Mouse (Mus musculus) limb, embryonic 10.5 days (tissue): Measurements from ENCODE around the gene Olfr911-ps1. TPM values are rescaled to one million over a fixed set of nuclear protein-coding genes. Genes with fewer than 3 reads are reported as not detected.

Source experiments
- DNase-seq: peaks from one replicate; pipeline ENCODE4 v3.0.0-alpha.2; 2017; ENCODE audit warnings: low spot score
- H3K27ac ChIP-seq: fragments of 300-500 bp; sonication (generic); 2 replicates; pipeline ENCODE4 v1.5.1; 2016; ENCODE audit warnings: mild to moderate bottlenecking
- H3K27me3 ChIP-seq: fragments of 300-500 bp; sonication (generic); 2 replicates; pipeline ENCODE4 v1.6.1; 2016; ENCODE audit warnings: low read depth, mild to moderate bottlenecking; ENCODE audit not compliant: poor library complexity, severe bottlenecking
- H3K36me3 ChIP-seq: fragments of 300-500 bp; sonication (generic); 2 replicates; pipeline ENCODE4 v1.6.1; 2016; ENCODE audit warnings: mild to moderate bottlenecking, moderate library complexity
- H3K4me1 ChIP-seq: fragments of 300-500 bp; sonication (generic); 2 replicates; pipeline ENCODE4 v1.6.1; 2016
- H3K4me3 ChIP-seq: fragments of 300-500 bp; sonication (generic); 2 replicates; pipeline ENCODE4 v1.5.1; 2016; ENCODE audit warnings: mild to moderate bottlenecking, moderate library complexity
- H3K9me3 ChIP-seq: fragments of 300-500 bp; sonication (generic); replicated peaks from 2 replicates; pipeline ENCODE4 v1.6.1; 2016; ENCODE audit warnings: mild to moderate bottlenecking
- WGBS: fragments of 180-500 bp; shearing (Covaris S2); methylation state at CpG from one replicate; pipeline ENCODE4 v1.1.7; 2016; 5-methylcytosine and 5-hydroxymethylcytosine counted together
- polyA plus RNA-seq: library from polyadenylated mRNA; unstranded; fragments of >200 nt; fragmentation: Nextera tagmentation; extraction: Ambion mirVana; gene quantifications from 2 replicates; pipeline ENCODE4 v1.2.1, GENCODE M21; 2016

Gene Olfr911-ps1
- polyA plus RNA-seq = not detected in 2 replicates

DNA sequence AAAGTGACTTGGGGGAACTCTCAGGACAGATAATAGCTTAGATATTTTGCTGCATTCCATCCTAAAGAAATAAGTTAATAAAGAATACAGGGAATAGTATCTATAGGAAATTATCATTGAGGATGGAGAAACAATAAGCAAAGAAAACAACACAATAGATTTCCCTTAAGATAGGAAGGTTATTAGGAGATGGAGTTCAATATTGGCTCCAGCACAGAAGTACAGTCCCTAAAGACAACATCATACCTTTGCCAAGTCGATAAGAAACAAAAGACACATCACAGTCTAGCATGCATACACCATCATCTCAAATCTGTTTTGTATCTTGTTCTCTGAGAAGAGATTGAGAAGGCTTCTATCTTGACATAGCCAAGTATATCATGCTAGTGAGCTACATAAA is at the start of gene Olfr911-ps1:
Olfr911-ps1 (plus strand) TSS at position 301 of the 400 bp plus-strand sequence.
- no peak within 1 kb of the TSS for H3K27ac ChIP-seq
- no peaks in the 10 kb centered on the region for H3K36me3 ChIP-seq
- DNase-seq = no peak
- no peaks in the 10 kb centered on the region for H3K9me3 ChIP-seq
- H3K4me3 ChIP-seq = no peak within 1 kb of the TSS
- no peaks in the 10 kb centered on the region for H3K4me1 ChIP-seq
- H3K27me3 ChIP-seq = no peaks in the 10 kb centered on the region
- WGBS = 76% methylated on average over 1 of the region's 1 CpGs

DNA sequence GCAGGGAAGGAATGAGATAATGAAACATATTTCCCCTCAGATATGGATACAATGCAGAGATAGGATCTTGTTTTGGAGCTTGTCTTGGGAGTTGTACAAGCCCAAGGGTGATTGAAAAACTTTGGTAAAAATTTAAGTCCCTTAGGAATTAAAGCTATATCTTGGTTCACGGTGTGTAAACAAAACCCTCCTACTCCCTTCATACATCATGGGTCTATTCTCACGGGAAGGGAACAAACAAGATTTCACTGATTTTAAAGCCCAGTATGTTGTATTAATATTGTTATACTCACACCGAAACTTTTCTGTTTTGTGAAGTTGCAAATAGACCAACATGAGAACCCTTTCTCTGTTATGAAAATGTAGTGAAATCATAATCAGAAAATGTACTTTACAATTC is 34.6 kb upstream of the Olfr911-ps1 start, which contains the start of gene Olfr906:
Olfr906 (plus strand) TSS at position 301 of the 400 bp plus-strand sequence.
- Histone ChIP-seq H3K36me3 (no peaks in the 10 kb centered on the region), H3K9me3 (no peaks in the 10 kb centered on the region), H3K4me3 (no peak within 1 kb of the TSS), H3K27ac (no peak within 1 kb of the TSS), H3K4me1 (no peaks in the 10 kb centered on the region), H3K27me3 (no peaks in the 10 kb centered on the region)
- DNase-seq = no peak
- whole genome bisulfite sequencing = 87% methylated on average over 3 of the region's 3 CpGs

DNA sequence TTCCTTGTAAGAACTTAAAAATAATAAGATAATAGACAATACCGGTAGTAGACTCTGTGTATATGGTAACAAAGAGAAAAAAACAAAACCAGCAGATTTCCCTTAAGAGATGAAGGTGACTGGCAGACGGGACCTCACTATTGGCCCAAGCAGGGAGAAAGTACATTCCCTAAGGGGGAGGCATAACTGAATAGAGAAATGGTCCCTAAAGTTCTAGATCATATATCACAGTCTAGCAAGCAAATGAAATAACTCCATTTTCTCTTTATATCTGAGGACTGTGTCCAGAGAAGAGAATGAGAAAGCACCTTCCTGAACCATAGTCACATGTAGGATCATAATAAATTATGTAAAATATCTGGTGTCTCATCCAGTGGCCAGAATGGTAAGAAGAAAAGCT is 25.9 kb upstream of the Olfr911-ps1 start, which contains the start of gene Olfr907:
Olfr907 (plus strand) TSS at position 301 of the 400 bp plus-strand sequence.
- DNase-seq = no peak
- 88% methylated on average over 2 of the region's 2 CpGs for WGBS

DNA sequence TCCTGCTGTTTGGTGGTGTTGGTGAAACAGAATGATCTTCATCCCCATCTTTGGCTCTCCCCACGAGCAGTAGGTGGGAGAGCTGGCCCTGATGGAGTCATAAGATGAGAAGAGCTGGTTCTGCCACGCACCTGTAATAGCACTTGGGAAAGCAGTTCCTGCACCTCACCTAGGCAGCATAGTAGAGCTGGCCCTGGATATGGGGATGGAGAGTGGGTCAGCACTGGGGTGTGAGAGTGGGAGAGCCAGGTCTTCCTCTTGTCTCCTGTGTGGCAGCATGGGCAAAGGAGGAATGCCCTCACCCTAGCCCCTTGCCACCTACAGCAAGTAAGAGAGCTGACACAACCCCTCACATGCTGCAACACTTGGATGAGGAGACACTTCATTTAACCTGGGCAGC is 9.0 kb upstream of the Olfr911-ps1 start:
- no peaks in the 10 kb centered on the region for H3K27me3 ChIP-seq
- H3K4me1 ChIP-seq = no peaks in the 10 kb centered on the region
- no peaks in the 10 kb centered on the region for H3K9me3 ChIP-seq
- 90% methylated on average over 2 of the region's 2 CpGs for WGBS
- no peak overlapping the region for H3K4me3 ChIP-seq
- H3K27ac ChIP-seq = no peak overlapping the region
- DNase-seq = no peak
- H3K36me3 ChIP-seq = no peaks in the 10 kb centered on the region

More for the DNA sequence above, 25.9 kb upstream of the Olfr911-ps1 start, which contains the start of gene Olfr907:
- Histone ChIP-seq H3K9me3 (no peaks in the 10 kb centered on the region), H3K27ac (no peak within 1 kb of the TSS), H3K4me1 (no peaks in the 10 kb centered on the region), H3K36me3 (no peaks in the 10 kb centered on the region), H3K4me3 (no peak within 1 kb of the TSS), H3K27me3 (no peaks in the 10 kb centered on the region)

DNA sequence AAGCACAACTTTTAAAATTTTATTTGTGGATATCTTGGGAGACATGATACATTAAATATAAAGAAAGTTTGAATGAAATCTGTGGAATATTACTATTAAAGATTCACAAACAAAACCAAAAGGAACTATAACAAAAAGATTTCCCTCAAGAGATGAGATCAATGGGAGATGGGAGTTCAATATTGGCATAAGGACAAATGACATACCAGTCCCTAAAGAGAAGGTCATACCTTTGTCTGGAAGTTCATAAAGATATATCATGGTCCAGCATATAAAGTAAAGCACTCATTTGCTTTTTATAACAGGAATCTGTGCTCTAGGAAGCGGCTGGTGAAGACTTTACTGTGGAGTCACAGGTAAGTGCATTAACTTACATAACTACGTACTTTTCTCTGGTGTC is 16.2 kb downstream of the Olfr911-ps1 start, which contains the start of gene Olfr910:
Olfr910 (plus strand) TSS at position 301 of the 400 bp plus-strand sequence.
- no peaks in the 10 kb centered on the region for H3K4me1 ChIP-seq
- no peaks in the 10 kb centered on the region for H3K27me3 ChIP-seq
- no peaks in the 10 kb centered on the region for H3K36me3 ChIP-seq
- H3K9me3 ChIP-seq = no peaks in the 10 kb centered on the region
- 99% methylated on average over 2 of the region's 2 CpGs for WGBS
- no peak for DNase-seq
- no peak within 1 kb of the TSS for H3K4me3 ChIP-seq
- H3K27ac ChIP-seq = no peak within 1 kb of the TSS

Other genes with a start within 250 kb of the Olfr911-ps1 start
- not detected in 2 replicates for gene Olfr896-ps1, start 230.5 kb upstream of the Olfr911-ps1 start, polyA plus RNA-seq
- not detected in 2 replicates for gene Olfr25, start 192.5 kb upstream of the Olfr911-ps1 start, polyA plus RNA-seq
- not detected in 2 replicates for gene Olfr898, start 173.2 kb upstream of the Olfr911-ps1 start, polyA plus RNA-seq
- not detected in 2 replicates for gene Olfr250, start 154.7 kb upstream of the Olfr911-ps1 start, polyA plus RNA-seq
- not detected in 2 replicates for gene Olfr251, start 144.5 kb upstream of the Olfr911-ps1 start, polyA plus RNA-seq
- gene Olfr147, start 119.9 kb upstream of the Olfr911-ps1 start, polyA plus RNA-seq = not detected in 2 replicates
- gene Olfr901, start 92.1 kb upstream of the Olfr911-ps1 start, polyA plus RNA-seq = not detected in 2 replicates
- gene Olfr902, start 73.9 kb upstream of the Olfr911-ps1 start, polyA plus RNA-seq = not detected in 2 replicates
- not detected in 2 replicates for gene Olfr904, start 58.4 kb upstream of the Olfr911-ps1 start, polyA plus RNA-seq
- not detected in 2 replicates for gene Olfr905, start 50.5 kb upstream of the Olfr911-ps1 start, polyA plus RNA-seq
- not detected in 2 replicates for gene Olfr906, start 34.5 kb upstream of the Olfr911-ps1 start, polyA plus RNA-seq
- not detected in 2 replicates for gene Olfr907, start 25.8 kb upstream of the Olfr911-ps1 start, polyA plus RNA-seq
- not detected in 2 replicates for gene Olfr910, start 16.3 kb downstream of the Olfr911-ps1 start, polyA plus RNA-seq
- not detected in 2 replicates for gene Olfr912, start 58.6 kb downstream of the Olfr911-ps1 start, polyA plus RNA-seq
- gene Olfr913, start 71.2 kb downstream of the Olfr911-ps1 start, polyA plus RNA-seq = not detected in 2 replicates
- not detected in 2 replicates for gene Olfr914, start 83.5 kb downstream of the Olfr911-ps1 start, polyA plus RNA-seq
- not detected in 2 replicates for gene Olfr916, start 138.3 kb downstream of the Olfr911-ps1 start, polyA plus RNA-seq
- not detected in 2 replicates for gene Olfr917, start 144.3 kb downstream of the Olfr911-ps1 start, polyA plus RNA-seq
- gene Olfr918, start 153.0 kb downstream of the Olfr911-ps1 start, polyA plus RNA-seq = not detected in 2 replicates
- not detected in 2 replicates for gene Olfr919, start 182.1 kb downstream of the Olfr911-ps1 start, polyA plus RNA-seq
- 4.8 and 7.8 TPM in 2 replicates for gene Vwa5a, start 196.7 kb downstream of the Olfr911-ps1 start, polyA plus RNA-seq
- 0.04 TPM in 1 of 2 replicates, not detected in the other for gene Olfr920, start 230.7 kb downstream of the Olfr911-ps1 start, polyA plus RNA-seq